Mouse (Mus musculus) forebrain, postnatal 0 days (tissue): Measurements from ENCODE around the gene Fkbp2. TPM values are rescaled to one million over a fixed set of nuclear protein-coding genes. Genes with fewer than 3 reads are reported as not detected.

Experiments
- ATAC-seq: fragments of 200-750 bp; cut with Nextera tagmentation; 2 replicates; pipeline ENCODE4 v1.8.0; 2017; ENCODE audit warnings: mild to moderate bottlenecking, moderate library complexity
- DNase-seq: peaks from one replicate; pipeline ENCODE4 v3.0.0-alpha.2; 2015
- H3K27ac ChIP-seq: fragments of 300-500 bp; sonication (generic); 2 replicates; pipeline ENCODE4 v1.5.1; 2014; ENCODE audit warnings: low read depth, mild to moderate bottlenecking, antibody characterized with exemption, low read length, moderate library complexity, mixed read lengths
- H3K27me3 ChIP-seq: fragments of 300-500 bp; sonication (generic); 2 replicates; pipeline ENCODE4 v1.6.1; 2014; ENCODE audit warnings: mild to moderate bottlenecking, low read length, mixed read lengths; ENCODE audit not compliant: insufficient read depth
- H3K36me3 ChIP-seq: fragments of 300-500 bp; sonication (generic); 2 replicates; pipeline ENCODE4 v1.6.1; 2014; ENCODE audit warnings: mild to moderate bottlenecking, moderate library complexity; ENCODE audit not compliant: insufficient read depth
- H3K4me1 ChIP-seq: fragments of 300-500 bp; sonication (generic); 2 replicates; pipeline ENCODE4 v1.6.1; 2014; ENCODE audit warnings: antibody characterized with exemption; ENCODE audit not compliant: insufficient read depth
- H3K4me2 ChIP-seq: fragments of 300-500 bp; sonication (generic); 2 replicates; pipeline ENCODE4 v1.6.1; 2014; ENCODE audit warnings: low read depth, mild to moderate bottlenecking, moderate library complexity
- H3K4me3 ChIP-seq: fragments of 300-500 bp; sonication (generic); 2 replicates; pipeline ENCODE4 v1.5.1; 2014; ENCODE audit warnings: low read depth, low read length, mixed read lengths
- H3K9ac ChIP-seq: fragments of 300-500 bp; sonication (generic); 2 replicates; pipeline ENCODE4 v1.6.1; 2014; ENCODE audit warnings: mild to moderate bottlenecking
- H3K9me3 ChIP-seq: fragments of 300-500 bp; sonication (generic); 2 replicates; pipeline ENCODE4 v1.6.1; 2016; ENCODE audit warnings: low read length
- CTCF ChIP-seq: sonication (generic); IDR thresholded peaks from 2 replicates; pipeline ENCODE4 v1.5.1; 2016; ENCODE audit warnings: antibody characterized with exemption, control low read depth, low read depth
- WGBS: fragments of 180-500 bp; shearing (Covaris S2); extraction: QIAGEN DNeasy Blood & Tissue Kit; methylation state at CpG from one replicate; pipeline ENCODE4 v1.1.7; 2014; 5-methylcytosine and 5-hydroxymethylcytosine counted together
- polyA plus RNA-seq: library from polyadenylated mRNA; unstranded; fragments of >200 nt; fragmentation: Nextera tagmentation; extraction: Ambion mirVana; gene quantifications from 2 replicates; pipeline ENCODE4 v1.2.1, GENCODE M21; 2015
- total RNA-seq: library from RNA; depleted of rRNA; stranded (reverse); fragments of >200 nt; gene quantifications from 2 replicates; pipeline ENCODE4 v1.2.3, GENCODE M21; 2014

Fkbp2 gene
- total and polyA plus RNA-seq, 2 experiments from 2014 or later = 26.8 to 106 TPM

DNA sequence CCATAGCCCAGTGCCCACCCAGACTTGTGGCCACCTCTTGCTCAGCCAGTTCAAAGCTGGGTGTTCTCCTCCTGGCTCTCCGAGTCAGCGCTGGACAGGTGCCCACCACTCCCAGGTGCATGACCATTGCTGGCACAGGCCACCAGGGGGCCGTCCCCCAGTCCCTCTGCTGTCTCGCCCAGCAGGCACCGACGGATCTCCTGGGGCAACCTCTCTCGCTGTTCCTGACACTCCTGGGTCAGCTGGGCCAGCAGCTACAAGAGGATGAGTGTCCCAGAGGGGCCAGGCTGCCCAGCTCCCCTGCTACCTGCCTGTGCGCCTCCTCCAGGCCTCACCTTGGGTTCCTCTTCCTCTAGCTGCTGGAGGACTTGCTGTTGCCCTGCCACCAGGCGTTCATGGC, 26.3 kb downstream of the Fkbp2 start:
- Histone ChIP-seq H3K4me1 (peaks cover 12% of the 10 kb centered on the region; the same call in 1 of the 2 replicates), H3K4me2 (no peak overlapping the region), H3K27ac (no peak overlapping the region), H3K4me3 (no peak overlapping the region), H3K9me3 (no peaks in the 10 kb centered on the region), H3K27me3 (no peaks in the 10 kb centered on the region), H3K36me3 (peaks cover 7% of the 10 kb centered on the region; the same call in 1 of the 2 replicates), H3K9ac (no peak overlapping the region)
- WGBS = 48% methylated on average over 9 of the region's 9 CpGs
- ATAC-seq (no peak), DNase-seq (no peak)
- peak; percentile 45 for TF ChIP-seq CTCF

DNA sequence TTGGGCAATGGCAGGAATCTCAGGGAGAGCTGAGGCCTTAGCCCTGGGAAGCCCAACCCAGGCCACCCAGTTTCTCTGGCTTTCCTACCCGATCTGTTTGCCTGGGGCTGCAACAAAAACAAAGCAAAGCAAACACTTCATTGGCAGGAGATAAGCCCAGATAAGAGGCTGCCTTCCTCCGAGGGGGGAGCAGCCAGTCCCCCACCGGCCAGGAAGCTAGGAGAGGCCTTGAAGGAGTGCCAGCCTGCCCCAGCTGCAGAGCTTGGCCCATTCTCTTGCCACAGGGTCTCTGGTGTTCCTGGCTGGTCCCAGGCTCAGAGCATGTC, 27.6 kb downstream of the Fkbp2 start:
- no peak overlapping the region for H3K4me3 ChIP-seq
- WGBS = 11% methylated on average over 3 of the region's 3 CpGs
- H3K27me3 ChIP-seq = no peaks in the 10 kb centered on the region
- peak overlapping the region; percentile 58; the same call in 1 of the 2 replicates for H3K9ac ChIP-seq
- peaks cover 3% of the 10 kb centered on the region; the same call in 1 of the 2 replicates for H3K36me3 ChIP-seq
- no peaks in the 10 kb centered on the region for H3K9me3 ChIP-seq
- DNase-seq = no peak
- no peak for ATAC-seq
- H3K27ac ChIP-seq = peak overlapping the region; percentile 79; the same call in 1 of the 2 replicates
- peaks cover 12% of the 10 kb centered on the region; the same call in 1 of the 2 replicates for H3K4me1 ChIP-seq
- peak overlapping the region; percentile 92 for H3K4me2 ChIP-seq
- TF ChIP-seq CTCF = no peak

DNA sequence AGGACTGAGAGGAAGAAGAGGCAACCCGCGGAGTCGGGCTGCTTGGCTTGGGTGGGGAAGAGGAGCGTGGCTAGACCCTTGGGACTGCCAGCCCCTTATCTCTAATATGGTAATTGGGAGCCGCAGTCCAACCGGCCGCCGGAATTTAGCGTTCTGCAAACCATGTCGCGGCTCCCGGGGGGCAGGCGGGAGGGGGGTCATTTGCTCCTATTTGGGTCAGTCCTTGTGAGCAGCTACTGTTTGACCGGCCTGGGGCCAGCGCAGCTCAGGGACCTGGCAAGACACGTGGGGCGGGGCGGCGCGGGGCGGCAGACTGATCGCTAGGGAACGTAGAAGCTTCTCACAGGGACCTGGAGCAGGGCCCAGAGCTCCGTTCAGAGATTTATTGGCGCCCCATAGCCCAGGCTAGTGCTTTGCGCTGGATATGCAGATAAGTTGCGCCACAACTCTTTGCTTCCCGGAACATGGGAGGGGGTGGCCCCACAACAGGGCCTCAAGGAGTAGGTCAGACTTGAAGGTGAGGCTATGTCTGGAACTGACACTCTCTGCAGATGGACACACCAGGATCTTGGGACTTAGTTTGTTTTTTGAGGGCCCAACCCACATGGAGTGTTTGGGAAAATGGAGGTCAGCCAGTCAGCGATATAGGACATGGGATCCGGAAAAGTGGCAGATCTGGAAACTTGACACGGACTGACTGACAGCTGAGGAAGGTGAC, 28.1 kb downstream of the Fkbp2 start:
- Histone ChIP-seq H3K4me1 (peaks cover 12% of the 10 kb centered on the region; the same call in 1 of the 2 replicates), H3K9me3 (no peaks in the 10 kb centered on the region), H3K9ac (peak overlapping the region; percentile 58), H3K27ac (peak overlapping the region; percentile 79), H3K27me3 (no peaks in the 10 kb centered on the region), H3K4me2 (peak overlapping the region; percentile 92), H3K36me3 (peaks cover 3% of the 10 kb centered on the region; the same call in 1 of the 2 replicates), H3K4me3 (peak overlapping the region; percentile 46)
- no peak for TF ChIP-seq CTCF
- 2% methylated on average over 31 of the region's 31 CpGs for WGBS
- DNase-seq = peak; percentile 70
- ATAC-seq = peak; percentile 44

DNA sequence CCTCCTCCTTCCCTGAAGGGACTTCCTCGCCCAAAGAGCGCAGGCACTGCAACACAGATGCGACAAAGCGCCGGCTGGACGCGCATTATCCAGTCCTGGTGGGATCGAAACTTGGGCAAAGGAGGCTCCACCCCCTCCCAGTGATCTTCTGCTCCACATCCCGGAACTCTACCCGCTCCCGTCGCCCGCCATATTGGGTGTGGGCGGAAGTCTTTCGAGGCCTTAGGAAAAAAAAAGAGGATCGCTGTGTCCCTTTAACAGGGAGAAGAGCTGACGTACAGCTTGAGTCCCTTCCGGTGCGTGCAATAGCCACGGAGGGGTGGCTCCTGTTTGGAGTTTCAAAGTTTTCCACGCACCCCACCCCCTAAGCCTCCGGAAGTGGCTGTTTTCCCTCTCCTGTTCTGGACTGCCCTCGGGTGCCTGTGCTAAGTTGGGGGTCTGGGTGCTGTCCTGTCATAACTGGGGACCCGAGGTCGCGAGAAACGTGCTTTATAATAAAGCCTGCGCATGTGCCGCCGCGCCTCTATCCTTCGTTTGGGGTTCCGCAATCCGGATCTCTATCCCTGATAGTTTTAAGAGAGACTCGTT, 28.8 kb downstream of the Fkbp2 start:
- H3K27me3 ChIP-seq = no peaks in the 10 kb centered on the region
- peak overlapping the region; percentile 62 for H3K9ac ChIP-seq
- TF ChIP-seq CTCF = no peak; the same call in 1 of the 2 replicates
- H3K9me3 ChIP-seq = no peaks in the 10 kb centered on the region
- H3K36me3 ChIP-seq = peaks cover 7% of the 10 kb centered on the region; the same call in 1 of the 2 replicates
- peak overlapping the region; percentile 79 for H3K27ac ChIP-seq
- WGBS = under 1% methylated on average over 35 of the region's 35 CpGs
- H3K4me2 ChIP-seq = peak overlapping the region; percentile 92
- H3K4me1 ChIP-seq = peaks cover 12% of the 10 kb centered on the region; the same call in 1 of the 2 replicates
- DNase-seq (peak; percentile 94), ATAC-seq (peak; percentile 92)
- peak overlapping the region; percentile 46 for H3K4me3 ChIP-seq

DNA sequence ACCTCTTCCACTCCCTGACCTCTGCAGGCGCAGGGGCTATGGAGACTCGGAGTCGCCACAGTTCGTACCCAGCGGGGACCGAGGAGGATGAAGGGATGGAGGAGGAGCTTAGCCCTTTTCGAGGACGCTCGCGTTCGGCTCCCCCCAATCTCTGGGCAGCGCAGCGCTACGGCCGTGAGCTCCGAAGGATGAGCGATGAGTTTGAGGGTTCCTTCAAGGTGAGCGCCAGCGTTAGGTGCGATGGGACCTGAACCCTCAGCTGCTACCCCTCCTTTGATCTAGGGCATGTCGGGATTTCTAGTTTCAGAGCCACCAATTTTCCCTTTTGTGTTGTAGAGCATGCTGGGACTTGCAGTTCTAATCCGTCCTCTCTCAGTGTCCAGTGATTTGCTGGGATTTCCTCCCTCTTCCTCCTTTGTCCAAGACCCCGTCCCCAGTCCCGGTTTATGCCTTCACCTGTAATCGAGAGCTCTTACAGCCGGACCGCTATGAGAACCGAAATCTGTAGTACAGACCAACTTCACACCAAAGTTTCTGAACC, 29.6 kb downstream of the Fkbp2 start:
- WGBS = 2% methylated on average over 28 of the region's 28 CpGs
- Histone ChIP-seq H3K4me2 (peak overlapping the region; percentile 92), H3K27ac (peak overlapping the region; percentile 79), H3K36me3 (peaks cover 14% of the 10 kb centered on the region; the same call in 1 of the 2 replicates), H3K27me3 (no peaks in the 10 kb centered on the region), H3K9me3 (no peaks in the 10 kb centered on the region), H3K4me1 (peaks cover 12% of the 10 kb centered on the region; the same call in 1 of the 2 replicates), H3K9ac (peak overlapping the region; percentile 62), H3K4me3 (peak overlapping the region; percentile 46)
- TF ChIP-seq CTCF = no peak
- ATAC-seq (peak; percentile 60), DNase-seq (peak; percentile 78)

DNA sequence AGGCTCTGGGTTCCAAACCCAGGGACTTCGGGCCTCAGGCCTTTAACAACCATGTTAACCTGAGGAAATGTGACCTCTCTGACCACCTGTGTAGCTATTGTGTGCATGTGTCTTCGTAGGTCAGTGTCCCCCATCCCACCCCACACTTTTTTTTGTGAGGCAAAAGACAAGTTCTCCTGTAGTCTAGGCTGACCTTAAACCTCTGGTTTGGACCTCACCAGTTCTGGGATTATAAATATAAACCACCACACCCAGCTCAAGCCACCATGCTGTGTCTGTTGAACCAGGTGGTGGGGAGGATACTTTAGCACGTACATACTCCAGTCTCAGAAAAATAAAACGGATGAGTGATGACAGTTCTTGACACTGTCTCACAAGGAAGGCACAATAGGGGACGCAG, 30.4 kb downstream of the Fkbp2 start:
- DNase-seq (no peak), ATAC-seq (no peak)
- Histone ChIP-seq H3K9me3 (no peaks in the 10 kb centered on the region), H3K4me3 (peak overlapping the region; percentile 46), H3K4me2 (peak overlapping the region; percentile 92), H3K27ac (no peak overlapping the region), H3K4me1 (peaks cover 12% of the 10 kb centered on the region; the same call in 1 of the 2 replicates), H3K27me3 (no peaks in the 10 kb centered on the region), H3K9ac (peak overlapping the region; percentile 62; the same call in 1 of the 2 replicates), H3K36me3 (peaks cover 14% of the 10 kb centered on the region; the same call in 1 of the 2 replicates)
- TF ChIP-seq CTCF = no peak
- WGBS = 57% methylated on average over 5 of the region's 5 CpGs
